Mouse (Mus musculus): Measurements from ENCODE around the gene Foxp1. TPM values are rescaled to one million over a fixed set of nuclear protein-coding genes. Genes with fewer than 3 reads are reported as not detected.

The Foxp1 gene
- polyA plus RNA-seq, 1 experiment from 2014 or later: 89.2 TPM

DNA sequence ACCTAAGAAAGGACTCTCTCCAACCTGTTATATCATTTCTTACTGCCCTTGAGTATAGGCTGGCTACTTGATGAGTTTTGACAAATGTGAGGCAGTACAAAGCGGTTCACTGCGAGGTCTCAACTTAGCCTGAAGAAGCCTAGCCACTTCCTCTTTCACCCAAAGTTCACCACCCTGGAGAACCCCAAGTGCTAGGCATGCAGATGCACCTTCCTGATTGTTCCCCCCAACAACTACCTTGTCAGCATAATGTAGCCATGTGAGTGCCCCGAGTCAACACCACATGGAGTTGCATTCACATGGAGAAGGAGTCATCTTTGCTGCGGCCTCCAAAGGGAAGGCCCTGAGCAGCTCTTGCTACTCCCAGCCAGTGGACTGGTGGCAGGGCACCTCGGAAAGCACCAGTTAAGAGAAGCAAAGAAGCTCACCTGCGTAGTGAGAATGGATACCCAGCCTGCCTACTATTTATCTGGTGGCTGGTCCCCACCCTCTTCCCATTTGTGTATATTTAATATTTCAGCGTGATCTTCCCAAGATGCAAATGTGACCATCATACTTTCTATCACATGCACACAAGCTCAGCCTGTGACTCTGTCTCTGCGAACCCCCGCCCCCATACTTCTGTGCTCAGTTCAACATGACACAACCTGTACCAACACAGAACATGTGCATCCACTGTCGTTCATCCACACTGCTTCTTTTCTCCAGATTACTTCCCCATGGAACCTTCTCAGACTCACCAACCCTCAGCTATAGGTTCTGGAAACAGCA lies 280.7 kb downstream of the Foxp1 start:
- Histone ChIP-seq H3K36me3 (ENCODE audit: control insufficient read depth, insufficient read depth, low read length) (no peaks in the 10 kb centered on the region), H3K9ac (replicated peaks; ENCODE audit: low read length) (no peak overlapping the region), H3K4me3 (replicated peaks; ENCODE audit: low read depth, low read length) (no peak overlapping the region), H3K4me2 (ENCODE audit: low read length) (no peak overlapping the region), H3K27me3 (ENCODE audit: control insufficient read depth, insufficient read depth, low read length) (no peaks in the 10 kb centered on the region), H3K27ac (replicated peaks; ENCODE audit: low read depth, low read length) (no peak overlapping the region), H3K4me1 (ENCODE audit: control insufficient read depth, insufficient read depth, low read length) (no peaks in the 10 kb centered on the region), H3K9me3 (ENCODE audit: control insufficient read depth, low read length) (no peaks in the 10 kb centered on the region)
- ATAC-seq (ENCODE audit: low FRiP score, low TSS enrichment) (no peak), DNase-seq (no peak)
- whole genome bisulfite sequencing: 94% methylated on average over 10 of the region's 10 CpGs

GRCm38 (mm10) chr6:99240764-99241163 lies 281.8 kb downstream of the Foxp1 start:
- no peak for ATAC-seq (ENCODE audit: low FRiP score, low TSS enrichment)

GRCm38 (mm10) chr6:99235588-99235987 lies 286.9 kb downstream of the Foxp1 start:
- 72% methylated on average over 8 of the region's 8 CpGs for WGBS
- Histone ChIP-seq H3K9ac (replicated peaks; ENCODE audit: low read length) (no peak overlapping the region), H3K9me3 (ENCODE audit: control insufficient read depth, low read length) (no peaks in the 10 kb centered on the region), H3K4me3 (replicated peaks; ENCODE audit: low read depth, low read length) (no peak overlapping the region), H3K36me3 (ENCODE audit: control insufficient read depth, insufficient read depth, low read length) (no peaks in the 10 kb centered on the region), H3K4me2 (ENCODE audit: low read length) (no peak overlapping the region), H3K27ac (replicated peaks; ENCODE audit: low read depth, low read length) (no peak overlapping the region), H3K4me1 (ENCODE audit: control insufficient read depth, insufficient read depth, low read length) (0 out of 2 replicates have a peak, but pooled peaks cover 4% of the 10 kb centered on the region), H3K27me3 (ENCODE audit: control insufficient read depth, insufficient read depth, low read length) (no peaks in the 10 kb centered on the region)
- DNase-seq: no peak
- ATAC-seq (ENCODE audit: low FRiP score, low TSS enrichment): no peak

More at GRCm38 (mm10) chr6:99240764-99241163, 281.8 kb downstream of the Foxp1 start:
- no peaks in the 10 kb centered on the region for H3K36me3 ChIP-seq (ENCODE audit: control insufficient read depth, insufficient read depth, low read length)
- H3K27ac ChIP-seq (replicated peaks; ENCODE audit: low read depth, low read length): no peak overlapping the region
- H3K9ac ChIP-seq (replicated peaks; ENCODE audit: low read length): no peak overlapping the region
- no peaks in the 10 kb centered on the region for H3K4me1 ChIP-seq (ENCODE audit: control insufficient read depth, insufficient read depth, low read length)
- no peak overlapping the region for H3K4me2 ChIP-seq (ENCODE audit: low read length)
- no peaks in the 10 kb centered on the region for H3K9me3 ChIP-seq (ENCODE audit: control insufficient read depth, low read length)
- H3K27me3 ChIP-seq (ENCODE audit: control insufficient read depth, insufficient read depth, low read length): no peaks in the 10 kb centered on the region
- DNase-seq: no peak
- no peak overlapping the region for H3K4me3 ChIP-seq (replicated peaks; ENCODE audit: low read depth, low read length)

DNA sequence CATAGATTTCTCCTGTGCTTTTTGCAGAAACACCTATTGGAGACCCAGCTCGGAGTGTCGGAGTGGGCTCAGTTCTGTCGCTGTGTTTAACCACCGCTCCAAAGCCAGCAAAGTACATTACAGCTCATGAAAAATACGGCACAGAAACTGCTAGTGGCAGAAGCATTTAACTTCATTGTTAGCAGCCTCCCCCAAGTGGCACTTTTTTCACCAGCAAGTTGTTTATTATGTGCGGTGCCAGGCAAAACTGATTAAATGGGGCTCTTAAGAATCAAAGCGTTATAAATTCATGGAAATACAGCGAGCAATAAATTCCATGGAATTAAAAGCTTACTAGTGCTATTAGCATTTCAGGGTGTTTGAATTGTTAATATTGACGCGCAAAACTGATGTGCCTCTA lies 289.1 kb downstream of the Foxp1 start:
- no peak overlapping the region for H3K4me2 ChIP-seq (ENCODE audit: low read length)
- DNase-seq (peak; percentile 59), ATAC-seq (ENCODE audit: low FRiP score, low TSS enrichment) (no peak)
- 0 out of 2 replicates have a peak, but pooled peaks cover 4% of the 10 kb centered on the region for H3K4me1 ChIP-seq (ENCODE audit: control insufficient read depth, insufficient read depth, low read length)
- H3K9me3 ChIP-seq (ENCODE audit: control insufficient read depth, low read length): no peaks in the 10 kb centered on the region
- H3K27ac ChIP-seq (replicated peaks; ENCODE audit: low read depth, low read length): no peak overlapping the region
- no peak overlapping the region for H3K9ac ChIP-seq (replicated peaks; ENCODE audit: low read length)
- 51% methylated on average over 10 of the region's 10 CpGs for WGBS
- H3K36me3 ChIP-seq (ENCODE audit: control insufficient read depth, insufficient read depth, low read length): no peaks in the 10 kb centered on the region
- H3K27me3 ChIP-seq (ENCODE audit: control insufficient read depth, insufficient read depth, low read length): no peaks in the 10 kb centered on the region
- no peak overlapping the region for H3K4me3 ChIP-seq (replicated peaks; ENCODE audit: low read depth, low read length)

DNA sequence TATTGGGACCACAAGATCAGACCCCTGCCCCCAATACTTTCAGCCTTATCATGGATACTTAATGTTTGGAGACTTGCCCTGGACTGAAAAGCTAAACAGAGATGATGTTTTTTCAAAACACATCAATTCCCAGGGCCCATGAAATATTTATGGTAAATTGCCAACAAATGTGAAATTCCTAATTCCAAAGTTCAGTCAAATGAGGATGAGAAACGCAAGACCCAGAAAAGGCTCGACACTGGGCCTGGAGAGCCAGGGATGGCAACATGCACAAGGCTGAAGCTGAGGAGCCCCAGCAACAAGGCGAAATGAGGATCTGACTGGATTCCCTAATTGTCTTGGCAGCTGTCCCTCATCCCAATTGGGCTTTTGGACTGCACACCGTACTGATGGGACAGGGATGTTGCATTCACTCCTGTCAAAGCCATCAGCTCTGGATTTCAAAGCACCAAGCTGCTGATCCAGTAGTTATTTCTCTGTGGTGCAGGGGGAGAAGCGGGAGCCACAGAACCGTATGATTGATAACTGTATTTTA lies 294.1 kb downstream of the Foxp1 start:
- H3K4me3 ChIP-seq (replicated peaks; ENCODE audit: low read depth, low read length): no peak overlapping the region
- H3K4me1 ChIP-seq (ENCODE audit: control insufficient read depth, insufficient read depth, low read length): 0 out of 2 replicates have a peak, but pooled peaks cover 4% of the 10 kb centered on the region
- ATAC-seq (ENCODE audit: low FRiP score, low TSS enrichment): no peak
- WGBS: 79% methylated on average over 6 of the region's 6 CpGs
- no peaks in the 10 kb centered on the region for H3K9me3 ChIP-seq (ENCODE audit: control insufficient read depth, low read length)
- DNase-seq: no peak
- H3K4me2 ChIP-seq (ENCODE audit: low read length): no peak overlapping the region
- H3K9ac ChIP-seq (replicated peaks; ENCODE audit: low read length): no peak overlapping the region
- H3K27ac ChIP-seq (replicated peaks; ENCODE audit: low read depth, low read length): no peak overlapping the region
- H3K27me3 ChIP-seq (ENCODE audit: control insufficient read depth, insufficient read depth, low read length): no peaks in the 10 kb centered on the region
- H3K36me3 ChIP-seq (ENCODE audit: control insufficient read depth, insufficient read depth, low read length): no peaks in the 10 kb centered on the region

DNA sequence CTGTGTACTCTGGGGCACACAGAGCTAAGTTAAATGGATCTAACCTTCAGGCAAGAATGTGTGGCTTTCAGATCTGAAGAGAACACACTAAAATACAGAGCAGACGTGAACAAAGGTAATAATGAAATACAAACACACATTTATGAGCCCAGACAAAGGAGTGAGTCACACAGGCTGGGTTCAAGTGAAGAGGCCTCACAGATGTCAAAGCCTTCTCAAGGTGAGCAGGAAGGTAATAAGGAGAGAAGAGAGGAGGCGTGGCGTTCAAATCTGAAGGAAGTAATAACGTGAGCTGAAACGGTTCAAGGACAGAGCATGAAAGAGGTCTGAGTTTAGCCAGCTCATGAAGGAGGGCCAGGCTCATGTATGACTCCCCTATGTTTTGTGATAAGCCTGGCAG lies 301.4 kb downstream of the Foxp1 start:
- ATAC-seq (ENCODE audit: low FRiP score, low TSS enrichment): no peak
- no peak for DNase-seq
- no peak overlapping the region for H3K4me3 ChIP-seq (replicated peaks; ENCODE audit: low read depth, low read length)
- H3K4me1 ChIP-seq (ENCODE audit: control insufficient read depth, insufficient read depth, low read length): no peaks in the 10 kb centered on the region
- H3K27ac ChIP-seq (replicated peaks; ENCODE audit: low read depth, low read length): no peak overlapping the region
- no peak overlapping the region for H3K9ac ChIP-seq (replicated peaks; ENCODE audit: low read length)
- H3K27me3 ChIP-seq (ENCODE audit: control insufficient read depth, insufficient read depth, low read length): no peaks in the 10 kb centered on the region
- no peaks in the 10 kb centered on the region for H3K9me3 ChIP-seq (ENCODE audit: control insufficient read depth, low read length)
- WGBS: 92% methylated on average over 5 of the region's 5 CpGs
- H3K36me3 ChIP-seq (ENCODE audit: control insufficient read depth, insufficient read depth, low read length): no peaks in the 10 kb centered on the region
- no peak overlapping the region for H3K4me2 ChIP-seq (ENCODE audit: low read length)

DNA sequence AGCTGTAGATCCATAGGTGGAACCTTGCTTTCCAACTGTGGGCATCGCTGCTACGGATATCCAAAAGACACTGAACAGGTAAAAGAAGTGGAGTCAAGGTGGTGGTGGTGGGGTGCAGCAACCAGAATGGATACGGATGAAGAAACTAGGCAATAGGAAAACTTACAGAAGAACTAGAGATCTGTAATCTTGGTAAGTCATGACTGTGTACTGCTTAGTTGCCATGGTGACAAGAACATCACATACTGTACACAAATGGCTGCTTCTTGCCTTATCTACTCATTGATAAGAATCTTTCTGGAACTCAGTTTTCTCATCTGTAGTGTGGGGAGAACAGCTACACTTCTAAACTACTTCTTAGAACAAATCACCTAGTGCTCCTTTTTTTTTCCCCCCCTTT lies 302.0 kb downstream of the Foxp1 start:
- ATAC-seq (ENCODE audit: low FRiP score, low TSS enrichment) (no peak), DNase-seq (no peak)
- Histone ChIP-seq H3K27ac (replicated peaks; ENCODE audit: low read depth, low read length) (no peak overlapping the region), H3K9me3 (ENCODE audit: control insufficient read depth, low read length) (no peaks in the 10 kb centered on the region), H3K4me3 (replicated peaks; ENCODE audit: low read depth, low read length) (no peak overlapping the region), H3K4me1 (ENCODE audit: control insufficient read depth, insufficient read depth, low read length) (no peaks in the 10 kb centered on the region), H3K4me2 (ENCODE audit: low read length) (no peak overlapping the region), H3K36me3 (ENCODE audit: control insufficient read depth, insufficient read depth, low read length) (no peaks in the 10 kb centered on the region), H3K27me3 (ENCODE audit: control insufficient read depth, insufficient read depth, low read length) (no peaks in the 10 kb centered on the region), H3K9ac (replicated peaks; ENCODE audit: low read length) (no peak overlapping the region)
- 97% methylated on average over 3 of the region's 3 CpGs for WGBS

DNA sequence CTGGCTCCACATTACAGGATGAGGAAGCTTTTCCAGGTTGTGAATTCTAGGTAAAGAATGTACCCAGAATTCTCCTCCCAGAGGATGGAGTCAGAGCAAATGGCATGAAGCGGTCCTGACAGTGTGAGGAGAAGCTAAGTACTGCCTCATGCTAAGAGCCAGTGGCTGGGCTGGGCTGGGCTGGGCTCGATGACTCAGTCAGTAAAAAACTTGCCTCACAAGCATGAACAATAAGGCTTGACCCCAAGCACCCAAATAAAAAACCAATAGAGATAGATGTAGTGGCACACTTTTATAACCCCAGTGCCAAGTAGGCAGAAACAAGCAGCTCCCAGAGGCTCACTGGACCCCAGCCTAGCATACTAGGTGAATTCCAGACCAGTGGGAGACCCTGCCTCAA lies 304.7 kb downstream of the Foxp1 start:
- H3K4me2 ChIP-seq (ENCODE audit: low read length): no peak overlapping the region
- no peak for DNase-seq
- H3K9ac ChIP-seq (replicated peaks; ENCODE audit: low read length): no peak overlapping the region
- no peaks in the 10 kb centered on the region for H3K36me3 ChIP-seq (ENCODE audit: control insufficient read depth, insufficient read depth, low read length)
- 67% methylated on average over 2 of the region's 2 CpGs for WGBS
- H3K4me3 ChIP-seq (replicated peaks; ENCODE audit: low read depth, low read length): no peak overlapping the region
- ATAC-seq (ENCODE audit: low FRiP score, low TSS enrichment): no peak
- H3K9me3 ChIP-seq (ENCODE audit: control insufficient read depth, low read length): no peaks in the 10 kb centered on the region
- no peaks in the 10 kb centered on the region for H3K27me3 ChIP-seq (ENCODE audit: control insufficient read depth, insufficient read depth, low read length)
- H3K27ac ChIP-seq (replicated peaks; ENCODE audit: low read depth, low read length): no peak overlapping the region
- H3K4me1 ChIP-seq (ENCODE audit: control insufficient read depth, insufficient read depth, low read length): no peaks in the 10 kb centered on the region

- 72% methylated on average over 7 of the region's 7 CpGs for WGBS
- no peak for DNase-seq
These were observed 305.4 kb downstream of the Foxp1 start for GRCm38 (mm10) chr6:99217155-99217554.

More at GRCm38 (mm10) chr6:99217155-99217554, 305.4 kb downstream of the Foxp1 start:
- no peak for ATAC-seq (ENCODE audit: low FRiP score, low TSS enrichment)
- Histone ChIP-seq H3K9ac (replicated peaks; ENCODE audit: low read length) (no peak overlapping the region), H3K4me2 (ENCODE audit: low read length) (no peak overlapping the region), H3K9me3 (ENCODE audit: control insufficient read depth, low read length) (no peaks in the 10 kb centered on the region), H3K27me3 (ENCODE audit: control insufficient read depth, insufficient read depth, low read length) (no peaks in the 10 kb centered on the region), H3K4me3 (replicated peaks; ENCODE audit: low read depth, low read length) (no peak overlapping the region), H3K27ac (replicated peaks; ENCODE audit: low read depth, low read length) (no peak overlapping the region), H3K36me3 (ENCODE audit: control insufficient read depth, insufficient read depth, low read length) (no peaks in the 10 kb centered on the region), H3K4me1 (ENCODE audit: control insufficient read depth, insufficient read depth, low read length) (no peaks in the 10 kb centered on the region)
